Mouse (Mus musculus) 3T3-L1 (cell line): ENCODE measurements around the gene Vdac2.

Experiments
- DNase-seq: peaks from one replicate; pipeline ENCODE4 v3.0.0-alpha.2; 2015; ENCODE audit warnings: low read depth, low spot score

Gene Vdac2

GRCm38 (mm10) chr14:21851996-21852791 lies 27.2 kb downstream of the Vdac2 start:
- DNase-seq, result no peak

DNA sequence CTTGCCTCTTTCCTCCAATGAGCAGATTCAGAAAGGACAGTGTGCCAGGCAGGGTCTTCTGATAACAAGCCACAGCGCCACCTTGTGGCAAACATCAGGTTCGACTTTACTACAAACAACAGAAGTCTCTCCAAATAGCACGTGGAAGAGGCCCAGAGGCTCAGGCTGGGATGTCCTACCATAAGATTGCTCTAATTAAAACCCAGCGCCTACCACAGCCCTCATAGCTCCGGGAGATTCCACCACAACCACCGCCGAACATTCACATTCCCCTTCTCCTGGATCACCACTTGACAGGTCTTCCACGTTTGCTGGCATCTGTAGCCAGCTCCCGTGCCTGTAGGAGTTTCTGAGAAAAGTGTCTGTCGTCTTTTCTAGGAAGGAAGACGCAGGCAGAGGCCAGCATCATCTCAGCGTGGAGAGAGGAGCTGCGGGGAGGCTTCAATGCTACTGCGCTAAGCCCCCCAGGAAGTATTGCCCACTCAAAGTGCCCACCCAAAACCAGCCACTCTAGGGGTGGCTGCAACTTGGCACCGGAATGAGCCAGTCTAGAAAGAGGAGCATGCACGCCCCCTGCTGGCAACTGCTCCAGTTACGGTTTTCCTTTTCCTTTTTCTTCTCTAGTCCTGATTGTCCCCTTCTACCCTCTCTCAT lies 28.5 kb downstream of the Vdac2 start:
- DNase-seq, result peak; percentile 84

- no peak for DNase-seq
Observed at GRCm38 (mm10) chr14:21854271-21854670, 29.2 kb downstream of the Vdac2 start.

- no peak for DNase-seq
Observed at GRCm38 (mm10) chr14:21855961-21856360, 30.9 kb downstream of the Vdac2 start.

GRCm38 (mm10) chr14:21856886-21857285 lies 31.8 kb downstream of the Vdac2 start:
- no peak for DNase-seq

- DNase-seq, result no peak
Observed at GRCm38 (mm10) chr14:21866291-21866690, 41.3 kb downstream of the Vdac2 start.

GRCm38 (mm10) chr14:21866816-21867215 lies 41.8 kb downstream of the Vdac2 start:
- no peak for DNase-seq

DNA sequence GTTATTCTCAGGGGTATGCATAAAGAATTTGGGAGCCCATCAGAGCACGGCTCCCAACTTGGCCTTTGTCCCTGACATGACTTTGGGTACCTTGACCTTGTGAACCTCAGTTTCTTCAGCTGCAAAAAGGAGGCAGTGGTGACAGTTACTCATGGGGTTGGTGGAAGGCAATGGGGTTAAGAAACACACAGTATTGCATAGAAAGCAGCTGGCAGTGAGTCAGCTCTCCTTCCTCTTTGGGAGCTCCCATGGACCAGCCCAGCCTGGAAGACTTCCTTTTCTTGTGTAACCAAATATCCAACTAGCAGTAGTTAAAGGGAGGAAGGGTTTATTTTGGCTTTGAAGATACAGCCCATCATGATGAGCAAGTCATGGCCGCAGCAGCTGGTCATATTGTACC lies 65.4 kb downstream of the Vdac2 start:
- peak; percentile 13 for DNase-seq

- DNase-seq, result no peak
Observed at GRCm38 (mm10) chr14:21891581-21892340, 66.7 kb downstream of the Vdac2 start.

- no peak for DNase-seq
Observed at GRCm38 (mm10) chr14:21892341-21892659, 67.3 kb downstream of the Vdac2 start.
